ENCODE assay signal across 10 mouse cellular contexts in the genomic region with DNA sequence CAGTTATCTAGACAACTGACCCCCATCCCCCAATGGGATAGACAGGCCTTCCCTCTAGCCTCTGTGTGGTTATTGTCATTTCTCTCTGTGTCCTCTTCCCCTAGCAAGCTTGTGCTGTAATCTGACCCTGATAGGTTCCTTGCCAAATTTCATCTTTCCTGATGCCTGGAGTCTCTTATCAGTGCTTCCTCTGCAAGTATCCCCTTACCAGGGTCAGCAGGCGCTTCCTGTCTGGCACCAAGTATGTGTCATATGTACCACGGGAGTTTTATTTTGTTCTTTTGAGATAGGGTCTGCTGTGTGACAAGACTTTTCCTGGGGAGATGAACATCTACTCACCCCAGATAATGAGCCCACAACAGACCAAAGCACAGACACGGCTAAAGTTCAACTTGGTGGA. TPM values are rescaled to one million over a fixed set of nuclear protein-coding genes. Genes with fewer than 3 reads are reported as not detected.
A peak's percentile ranks its signal among the peaks of the same experiment; 100 is the strongest.
DNase-seq lines count a peak whose midpoint lies in the region; ATAC-seq and TF ChIP-seq lines count a peak whose summit lies in the region.
"Had no signal": no experiment of that assay in that cellular context is flagged by ENCODE, and none has a peak within 500 bp of the region (broad histone marks: within the 10 kb centered on the region; RNA-seq: fewer than 3 reads in every experiment).

No protein-coding gene starts in this region.

- no peaks in the 10 kb centered on the region for H3K36me3 ChIP-seq in heart, embryonic 16.5 days (ENCODE audit: control insufficient read depth, insufficient read depth)
- no peaks in the 10 kb centered on the region for H3K36me3 ChIP-seq in kidney, postnatal 0 days (ENCODE audit: insufficient read depth, low read length)
- no peaks in the 10 kb centered on the region for H3K36me3 ChIP-seq in thymus, adult 2 months (ENCODE audit: control insufficient read depth, insufficient read depth, low read length)

- no peak for TF ChIP-seq POLR2A in thymus, adult 2 months (IDR thresholded peaks at IDR 0.05; ENCODE audit: control insufficient read depth, extremely low read depth, insufficient read depth, low read length, poor library complexity)

- DNase-seq in heart, adult 8-10 months (ENCODE audit: low spot score) = no peak
- peak; percentile 54 for DNase-seq in adrenal gland, postnatal 14 days
- peak; percentile 57 for DNase-seq in kidney, postnatal 0 days (ENCODE audit: low spot score)
- DNase-seq in lung, postnatal 10 days = peak; percentile 27
- DNase-seq in MN1 (ENCODE audit: low spot score) = no peak
- no peak for DNase-seq in thymus, adult 2 months
- DNase-seq: embryo, embryonic 11 days; left cerebral cortex, postnatal 4 days had no signal

- H3K9me3 ChIP-seq in heart, embryonic 16.5 days (replicated peaks; ENCODE audit: control insufficient read depth, low read length) = 0 out of 2 replicates have a peak, but pooled peaks cover 2% of the 10 kb centered on the region
- H3K9me3 ChIP-seq in kidney, postnatal 0 days (replicated peaks; ENCODE audit: low read length) = no peaks in the 10 kb centered on the region

- H3K9ac ChIP-seq in heart, embryonic 16.5 days (ENCODE audit: low read length) = no peak overlapping the region
- H3K9ac ChIP-seq in kidney, postnatal 0 days (ENCODE audit: low read depth, low read length) = no peak overlapping the region

- peaks cover 11% of the 10 kb centered on the region for H3K4me1 ChIP-seq in heart, embryonic 16.5 days (ENCODE audit: control insufficient read depth, insufficient read depth, low read length)
- H3K4me1 ChIP-seq in kidney, postnatal 0 days (replicated peaks; ENCODE audit: insufficient read depth, low read length) = 0 out of 2 replicates have a peak, but pooled peaks cover 6% of the 10 kb centered on the region
- H3K4me1 ChIP-seq in thymus, adult 2 months (replicated peaks; ENCODE audit: control insufficient read depth, insufficient read depth, low read length) = peaks cover 4% of the 10 kb centered on the region; the same call in 1 of the 2 replicates

- TF ChIP-seq CTCF in kidney, postnatal 0 days (IDR thresholded peaks at IDR 0.05; ENCODE audit: low read depth) = no peak
- TF ChIP-seq CTCF in thymus, adult 2 months (IDR thresholded peaks at IDR 0.05; ENCODE audit: borderline replicate concordance, control insufficient read depth, extremely low read depth, insufficient read depth, low read length, poor library complexity) = no peak

- ATAC-seq in heart, embryonic 16.5 days (replicated peaks; ENCODE audit: extremely low read depth, insufficient read depth, low FRiP score) = peak; percentile 64
- no peak for ATAC-seq in kidney, postnatal 0 days (replicated peaks; ENCODE audit: low FRiP score, low read depth)
- ATAC-seq: intestine, postnatal 0 days had no signal

- WGBS in heart, embryonic 16.5 days = 27% methylated on average over 3 of the region's 3 CpGs
- 57% methylated on average over 3 of the region's 3 CpGs for WGBS in kidney, postnatal 0 days
- 90% methylated on average over 3 of the region's 3 CpGs for WGBS in thymus, adult 2 months

- no peak overlapping the region for H3K4me2 ChIP-seq in heart, embryonic 16.5 days (ENCODE audit: low read depth, low read length)
- no peak overlapping the region for H3K4me2 ChIP-seq in kidney, postnatal 0 days (ENCODE audit: low read length)

- no peak overlapping the region for H3K4me3 ChIP-seq in heart, embryonic 16.5 days (ENCODE audit: low read length)
- no peak overlapping the region for H3K4me3 ChIP-seq in kidney, postnatal 0 days (replicated peaks; ENCODE audit: low read depth, low read length)
- no peak overlapping the region for H3K4me3 ChIP-seq in thymus, adult 2 months (ENCODE audit: control insufficient read depth, insufficient read depth, low read length)

- H3K27me3 ChIP-seq in heart, embryonic 16.5 days (ENCODE audit: control insufficient read depth, insufficient read depth, low read length) = no peaks in the 10 kb centered on the region
- H3K27me3 ChIP-seq in kidney, postnatal 0 days (ENCODE audit: insufficient read depth, low read length) = no peaks in the 10 kb centered on the region
- no peaks in the 10 kb centered on the region for H3K27me3 ChIP-seq in thymus, adult 2 months (ENCODE audit: control insufficient read depth, insufficient read depth, low read length)

- peak overlapping the region; percentile 9; the same call in 1 of the 2 replicates for H3K27ac ChIP-seq in heart, embryonic 16.5 days (ENCODE audit: low read length)
- H3K27ac ChIP-seq in kidney, postnatal 0 days = 0 out of 2 replicates have a peak overlapping the region, but pooled peaks have one; percentile 50
- no peak overlapping the region for H3K27ac ChIP-seq in thymus, adult 2 months (ENCODE audit: control insufficient read depth, insufficient read depth, low read length)

RNA-seq across cellular contexts. Expression of a gene that starts 38.4 kb away (rescaled TPM):
- 6.2 and 7.2 TPM in 2 replicates for polyA plus RNA-seq in heart, embryonic 16.5 days (2015; fragmentation: Nextera tagmentation; extraction: Ambion mirVana)
- 1 to 10 TPM; 5.5 to 8.9 (median 6.6) TPM for total RNA-seq in heart, adult 8-10 months (2022)
- total RNA-seq in adrenal gland, postnatal 14 days (2021) = 34.3 and 55.1 TPM in 2 replicates
- 8.6 and 10.8 TPM in 2 replicates for polyA plus RNA-seq in kidney, postnatal 0 days (2015; fragmentation: Nextera tagmentation; extraction: Ambion mirVana)
- 7.4 and 8.9 TPM in 2 replicates for polyA plus RNA-seq in thymus, adult 2 months (2012; rRNA removed)

Comparison
In these comparisons a context has a peak if more than half of its experiments do, and no peak if none do; other contexts are left out.
1. DNase-seq: peak in adrenal gland, postnatal 14 days (single experiment), kidney, postnatal 0 days (single experiment) and lung, postnatal 10 days (single experiment); none in heart, adult 8-10 months (single experiment), MN1 (single experiment) and thymus, adult 2 months (single experiment).